Mouse (Mus musculus): ENCODE data around the gene Agtr1a.

GRCm38 (mm10) chr13:30365378-30365777, 29.1 kb downstream of the Agtr1a start:
- no peak for TF ChIP-seq POLR2A (IDR thresholded peaks at IDR 0.05; ENCODE audit: low read depth, low read length)
- TF ChIP-seq CTCF (IDR thresholded peaks at IDR 0.05; ENCODE audit: extremely low read depth, insufficient read depth, insufficient read length, insufficient replicate concordance): no peak
